Mouse (Mus musculus) ES-E14 (cell line): ENCODE data around the gene Sacs. TPM values are rescaled to one million over a fixed set of nuclear protein-coding genes. Genes with fewer than 3 reads are reported as not detected.
A peak's percentile ranks its signal among the peaks of the same experiment; 100 is the strongest.

Experiments
- DNase-seq: peaks from one replicate; pipeline ENCODE4 v3.0.0-alpha.2; 2013; ENCODE audit warnings: low read depth, low spot score
- H3K27ac ChIP-seq: 2 replicates; pipeline ENCODE4 v1.5.1; 2012; ENCODE audit warnings: low read depth, mild to moderate bottlenecking, low read length, moderate library complexity, mixed read lengths; ENCODE audit not compliant: poor library complexity, insufficient read depth, severe bottlenecking
- H3K36me3 ChIP-seq: 2 replicates; pipeline ENCODE4 v1.6.1; 2012; ENCODE audit warnings: mild to moderate bottlenecking, low read length, moderate library complexity, mixed read lengths; ENCODE audit not compliant: control insufficient read depth, poor library complexity, insufficient read depth, severe bottlenecking
- H3K4me1 ChIP-seq, 2 experiments: fragments of 150-350 bp in 1 of 2; sonication (generic) in 1 of 2; 2 replicates each; pipeline ENCODE4 v1.6.1; 2012; ENCODE audit warnings: low read length in 2 of 2, mild to moderate bottlenecking in 1 of 2, mixed read lengths in 1 of 2; ENCODE audit not compliant: control insufficient read depth in 2 of 2, insufficient read depth in 2 of 2, poor library complexity in 1 of 2
- H3K4me3 ChIP-seq, 2 experiments: fragments of 150-350 bp in 1 of 2; sonication (generic) in 1 of 2; 2 replicates each; pipeline ENCODE4 v1.5.1; 2012; ENCODE audit warnings: low read length in 2 of 2, low read depth in 1 of 2, mild to moderate bottlenecking in 1 of 2, mixed read lengths in 1 of 2; ENCODE audit not compliant: insufficient read depth in 1 of 2, poor library complexity in 1 of 2, severe bottlenecking in 1 of 2
- H3K9ac ChIP-seq: 2 replicates; pipeline ENCODE4 v1.6.1; 2012; ENCODE audit warnings: low read depth, mild to moderate bottlenecking, low read length, mixed read lengths; ENCODE audit not compliant: poor library complexity, insufficient read depth, severe bottlenecking
- H3K9me3 ChIP-seq: fragments of 150-350 bp; sonication (generic); 2 replicates; pipeline ENCODE4 v1.6.1; 2012; ENCODE audit warnings: low read depth, mild to moderate bottlenecking, low read length; ENCODE audit not compliant: control insufficient read depth, insufficient read depth
- CHD2 ChIP-seq: IDR thresholded peaks from 2 replicates; pipeline ENCODE4 v1.6.1; 2014; ENCODE audit warnings: mild to moderate bottlenecking, low read depth, low read length, inconsistent platforms
- HCFC1 ChIP-seq: IDR thresholded peaks from 2 replicates; pipeline ENCODE4 v1.6.1; 2012; ENCODE audit warnings: low read length, inconsistent platforms, borderline replicate concordance; ENCODE audit not compliant: insufficient read depth
- MAFK ChIP-seq: IDR thresholded peaks from 2 replicates; pipeline ENCODE4 v1.6.1; 2014; ENCODE audit warnings: mild to moderate bottlenecking, low read depth, low read length, inconsistent platforms; ENCODE audit not compliant: insufficient read depth
- ZC3H11A ChIP-seq: IDR thresholded peaks from 2 replicates; pipeline ENCODE4 v1.6.1; 2012; ENCODE audit warnings: low read depth, mild to moderate bottlenecking, inconsistent platforms, low read length, borderline replicate concordance
- ZNF384 ChIP-seq: IDR thresholded peaks from 2 replicates; pipeline ENCODE4 v1.6.1; 2012; ENCODE audit warnings: low read depth, low read length, inconsistent platforms
- in situ Hi-C, 2 experiments: fragments of 600-800 bp; cut with MboI; formaldehyde crosslinking; loops; one replicate each; pipeline ENCODE4 v1.15.1; 2025; ENCODE audit warnings: low sequenced_read_pairs in 2 of 2, inconsistent platforms in 1 of 2; ENCODE audit not compliant: unreplicated experiment in 2 of 2
- total RNA-seq: library from RNA; depleted of rRNA; stranded (reverse); fragments of 300-350 nt; gene quantifications from 2 replicates; pipeline ENCODE4 v1.2.3, GENCODE M21; 2012

The Sacs gene
- total RNA-seq, 1 experiment, result 8.3 TPM

- TF ChIP-seq HCFC1, result peak; percentile 70; the same call in 1 of the 2 replicates
- no peak for TF ChIP-seq ZC3H11A
- Histone ChIP-seq H3K4me3 (peak overlapping the region; percentile 84 to 85), H3K9me3 (no peaks in the 10 kb centered on the region), H3K9ac (peak overlapping the region; percentile 84), H3K27ac (no peak overlapping the region), H3K36me3 (no peaks in the 10 kb centered on the region; the same call in 1 of the 2 replicates), H3K4me1 (no peaks in the 10 kb centered on the region)
- DNase-seq, result peak; percentile 99
- in situ Hi-C loops, result no loop called here
Observed at GRCm38 (mm10) chr14:61172548-61173158, 34.4 kb downstream of the Sacs start.

DNA sequence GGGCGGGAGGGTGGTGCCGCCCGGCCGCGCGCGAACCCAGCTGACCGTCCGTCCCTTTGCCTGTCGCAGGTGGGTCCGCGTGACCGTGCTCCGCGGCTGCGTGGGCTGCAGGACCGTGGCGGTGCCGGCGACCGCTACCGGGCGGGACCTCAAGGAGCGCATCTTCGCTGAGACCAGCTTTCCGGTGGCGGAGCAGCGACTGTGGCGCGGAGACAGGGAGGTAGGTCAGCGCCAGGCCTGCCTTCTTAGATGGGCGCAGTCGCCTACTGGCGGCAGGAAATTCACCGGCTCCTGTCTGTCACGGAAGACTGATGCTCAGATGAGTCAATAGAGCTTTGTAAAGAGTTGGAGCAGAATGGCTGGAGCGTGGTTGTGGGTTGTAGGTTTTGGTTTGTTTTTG is 35.0 kb downstream of the Sacs start:
- Histone ChIP-seq H3K9ac (peak overlapping the region; percentile 84), H3K4me3 (peak overlapping the region; percentile 84 to 85), H3K27ac (no peak overlapping the region; the same call in 1 of the 2 replicates), H3K4me1 (no peaks in the 10 kb centered on the region), H3K9me3 (no peaks in the 10 kb centered on the region), H3K36me3 (no peaks in the 10 kb centered on the region; the same call in 1 of the 2 replicates)
- peak; percentile 35 for DNase-seq
- TF ChIP-seq ZNF384 (no peak), MAFK (no peak), HCFC1 (no peak), CHD2 (no peak), ZC3H11A (no peak)
- in situ Hi-C loops, result no loop called here

GRCm38 (mm10) chr14:61191904-61192303 is 53.6 kb downstream of the Sacs start:
- Histone ChIP-seq H3K9me3 (no peaks in the 10 kb centered on the region), H3K36me3 (no peaks in the 10 kb centered on the region; the same call in none of the 2 replicates)
- in situ Hi-C loops, result no loop called here

DNA sequence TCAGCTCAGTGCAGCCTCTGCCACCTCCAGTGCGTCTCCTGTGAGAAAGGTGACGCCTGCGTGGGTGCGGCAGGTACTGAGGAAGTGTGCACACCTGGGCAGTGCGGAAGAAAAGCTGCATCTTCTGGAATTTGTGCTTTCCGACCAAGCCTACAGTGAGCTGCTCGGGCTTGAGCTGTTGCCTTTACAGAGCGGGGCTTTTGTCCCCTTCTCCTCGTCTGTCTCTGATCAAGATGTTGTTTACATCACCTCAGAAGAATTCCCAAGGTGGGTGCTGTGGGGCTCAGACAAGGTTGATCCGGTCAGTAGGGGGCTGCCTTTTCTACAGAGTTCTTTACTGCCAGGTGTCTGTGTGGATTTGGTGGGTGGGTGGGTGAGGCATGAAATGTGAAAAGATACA is 54.1 kb downstream of the Sacs start:
- Histone ChIP-seq H3K4me3 (no peak overlapping the region), H3K36me3 (no peaks in the 10 kb centered on the region; the same call in none of the 2 replicates), H3K4me1 (no peaks in the 10 kb centered on the region), H3K9ac (no peak overlapping the region), H3K9me3 (no peaks in the 10 kb centered on the region), H3K27ac (no peak overlapping the region)
- no peak for TF ChIP-seq ZNF384
- DNase-seq, result no peak
- in situ Hi-C loops, result no loop called here

More at GRCm38 (mm10) chr14:61191904-61192303, 53.6 kb downstream of the Sacs start:
- Histone ChIP-seq H3K4me1 (no peaks in the 10 kb centered on the region), H3K27ac (no peak overlapping the region), H3K9ac (no peak overlapping the region), H3K4me3 (no peak overlapping the region)
- DNase-seq, result no peak
- TF ChIP-seq ZC3H11A (no peak), ZNF384 (no peak), MAFK (no peak), CHD2 (no peak), HCFC1 (no peak)

DNA sequence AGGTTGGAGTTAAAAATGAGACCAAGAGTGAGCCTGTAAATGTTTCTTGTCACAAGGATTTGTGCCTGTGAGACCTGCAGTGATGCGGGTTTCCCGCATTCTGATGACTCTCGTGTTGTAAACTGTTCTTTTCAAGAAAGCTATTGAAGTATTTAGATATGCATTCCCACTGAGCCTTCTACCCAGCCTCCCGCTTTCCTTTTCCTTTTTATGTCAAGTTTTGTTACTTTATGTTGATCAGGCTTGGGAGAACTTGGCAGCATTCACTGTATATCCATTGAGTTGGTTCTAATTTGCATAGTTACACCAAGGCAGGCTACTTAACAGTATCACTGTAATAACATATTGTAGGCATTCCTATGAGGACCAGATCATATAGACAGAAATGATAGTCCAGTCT is 56.2 kb downstream of the Sacs start:
- in situ Hi-C loops, result no loop called here
- Histone ChIP-seq H3K9me3 (no peaks in the 10 kb centered on the region), H3K9ac (no peak overlapping the region), H3K4me1 (no peaks in the 10 kb centered on the region), H3K36me3 (no peaks in the 10 kb centered on the region; the same call in none of the 2 replicates), H3K4me3 (no peak overlapping the region), H3K27ac (no peak overlapping the region)
- no peak for DNase-seq
- TF ChIP-seq ZC3H11A (no peak), MAFK (no peak), CHD2 (no peak), ZNF384 (no peak), HCFC1 (no peak)
